Mouse (Mus musculus): ENCODE results near the gene Txnip.

DNA sequence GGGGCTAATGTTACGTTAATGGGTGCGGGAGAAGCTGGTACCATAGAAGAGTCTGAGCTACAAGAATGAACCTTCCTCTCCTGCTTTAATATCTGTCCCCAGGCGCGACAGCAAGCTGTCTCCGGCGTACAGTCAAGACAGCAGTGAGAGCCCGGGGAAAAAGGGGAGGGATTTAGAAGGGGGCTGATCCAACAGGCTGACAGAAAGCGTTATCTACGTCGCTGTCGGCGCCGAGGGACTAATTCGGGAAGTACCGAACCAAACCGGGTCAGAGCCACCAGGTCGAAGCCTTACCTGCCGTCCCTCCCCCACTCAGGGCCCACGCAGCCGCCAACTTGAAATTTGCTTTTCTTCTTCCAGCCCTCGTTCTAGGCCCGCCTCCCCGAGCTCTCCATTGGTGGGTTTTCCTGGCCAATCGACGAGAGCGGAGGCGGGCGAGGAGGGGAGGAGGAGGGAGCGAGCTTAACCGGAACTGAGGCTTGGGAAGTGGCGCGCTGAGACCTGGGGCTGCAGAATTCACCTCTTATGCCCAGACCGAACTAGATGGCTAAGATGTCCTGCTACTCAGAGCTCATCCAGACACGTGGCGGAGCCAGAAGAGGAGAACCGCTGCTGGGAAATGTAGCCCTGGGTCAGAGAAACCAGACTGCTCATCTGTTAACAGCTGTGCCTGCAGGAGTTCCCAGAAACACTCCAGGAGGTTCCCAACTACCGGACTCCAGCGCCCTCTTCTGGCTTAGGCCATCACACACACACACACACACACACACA is 36.2 kb downstream of the Txnip start, which contains the start of gene Polr3gl:
- TF ChIP-seq CTCF (IDR thresholded peaks at IDR 0.05; ENCODE audit: insufficient read depth, low read depth, low read length): no peak
- no peak for TF ChIP-seq POLR2A (IDR thresholded peaks at IDR 0.05; ENCODE audit: insufficient read depth, low read depth, low read length)
